Mouse (Mus musculus) left cerebral cortex, adult 2 months (tissue): ENCODE data around the gene C1qc. TPM values are rescaled to one million over a fixed set of nuclear protein-coding genes. Genes with fewer than 3 reads are reported as not detected.

Experiments used
- DNase-seq, 2 experiments: peaks; one replicate each; pipeline ENCODE4 v3.0.0; 2021 to 2022; ENCODE audit warnings: low spot score in 2 of 2, mixed read lengths in 1 of 2; ENCODE audit errors: extremely low spot score in 1 of 2
- H3K27ac ChIP-seq: fragments of 200-600 bp; 2 replicates; pipeline ENCODE4 v1.8.1; 2022
- H3K4me3 ChIP-seq: fragments of 200-600 bp; 2 replicates; pipeline ENCODE4 v1.8.1; 2022
- CTCF ChIP-seq: fragments of 200-600 bp; IDR thresholded peaks from 2 replicates; pipeline ENCODE4 v1.8.1; 2022; ENCODE audit warnings: antibody characterized with exemption, mild to moderate bottlenecking, moderate library complexity
- intact Hi-C: fragments of 180-260 bp; cut with DNase I; formaldehyde crosslinking; loops from one replicate; pipeline ENCODE4 v1.15.1; 2025
- long read RNA-seq, 2 experiments: library from polyadenylated mRNA; stranded (forward); transcript quantifications; one replicate each; pipeline ENCODE4 v2.0.0; 2021; ENCODE audit warnings: borderline mapping rate in 2 of 2
- total RNA-seq, 2 experiments: library from RNA; stranded (reverse); gene quantifications; 2 replicates each; pipeline ENCODE4 v1.2.3; 2021

C1qc gene
- total RNA-seq, result 10 to 100 TPM; 41.2 to 45.1 TPM
- long read RNA-seq, experiment 1, transcript C1qc-201 (3 exons, 1,203 nt), result major isoform, 31 of 34 reads
- long read RNA-seq, experiment 1, partial matches to known transcripts, result 2 of 34 reads
- long read RNA-seq, experiment 1, other reads (novel, unspliced or antisense), result 1 of 34 reads
- long read RNA-seq, experiment 2, transcript C1qc-201 (3 exons, 1,203 nt), result major isoform, 35 of 43 reads
- long read RNA-seq, experiment 2, partial matches to known transcripts, result 5 of 43 reads
- long read RNA-seq, experiment 2, other reads (novel, unspliced or antisense), result 2 of 43 reads

- TF ChIP-seq CTCF, result no peak
- no peak for DNase-seq
- Histone ChIP-seq H3K27ac (peak within 1 kb of the TSS; percentile 47; the same call in 1 of the 2 replicates), H3K4me3 (no peak within 1 kb of the TSS)
- intact Hi-C loops, result loop anchor here (10.0 kb wide), 1 partner anchor 512 kb away; the partner anchor contains the start of gene Cela3a
Measured at GRCm38 (mm10) chr4:136892811-136893210, at the start of gene C1qc. C1qc (minus strand) TSS chr4:136893065.

GRCm38 (mm10) chr4:136937935-136938334, 45.1 kb upstream of the C1qc start:
- no peak for TF ChIP-seq CTCF
- H3K4me3 ChIP-seq, result no peak overlapping the region
- no peak for DNase-seq
- H3K27ac ChIP-seq, result no peak overlapping the region
- intact Hi-C loops, result no loop called here

GRCm38 (mm10) chr4:136937344-136937743, 44.5 kb upstream of the C1qc start:
- no peak for DNase-seq
- no peak overlapping the region for H3K4me3 ChIP-seq
- no peak overlapping the region for H3K27ac ChIP-seq
- no peak for TF ChIP-seq CTCF
- intact Hi-C loops, result no loop called here

- intact Hi-C loops, result no loop called here
Measured at GRCm38 (mm10) chr4:136934746-136935613, 42.1 kb upstream of the C1qc start.

GRCm38 (mm10) chr4:136930474-136930873, 37.6 kb upstream of the C1qc start:
- no peak for TF ChIP-seq CTCF
- no peak for DNase-seq
- no peak overlapping the region for H3K4me3 ChIP-seq
- intact Hi-C loops, result no loop called here
- H3K27ac ChIP-seq, result no peak overlapping the region

More at GRCm38 (mm10) chr4:136934746-136935613, 42.1 kb upstream of the C1qc start:
- H3K4me3 ChIP-seq, result no peak overlapping the region
- DNase-seq, result no peak
- TF ChIP-seq CTCF, result no peak
- no peak overlapping the region for H3K27ac ChIP-seq

GRCm38 (mm10) chr4:136928928-136929327, 36.1 kb upstream of the C1qc start:
- H3K27ac ChIP-seq, result no peak overlapping the region
- peak; percentile 65 for TF ChIP-seq CTCF
- no peak for DNase-seq
- no peak overlapping the region for H3K4me3 ChIP-seq
- intact Hi-C loops, result loop anchor here (5.0 kb wide), 1 partner anchor 43 kb away; no protein-coding TSS in a partner anchor

GRCm38 (mm10) chr4:136925804-136926203, 32.9 kb upstream of the C1qc start:
- intact Hi-C loops, result loop anchor here (5.0 kb wide), 1 partner anchor 46 kb away; no protein-coding TSS in a partner anchor

GRCm38 (mm10) chr4:136924529-136924928, 31.7 kb upstream of the C1qc start:
- Histone ChIP-seq H3K27ac (no peak overlapping the region), H3K4me3 (no peak overlapping the region)
- intact Hi-C loops, result no loop called here
- DNase-seq, result no peak
- no peak for TF ChIP-seq CTCF

More at GRCm38 (mm10) chr4:136925804-136926203, 32.9 kb upstream of the C1qc start:
- Histone ChIP-seq H3K4me3 (no peak overlapping the region), H3K27ac (no peak overlapping the region)
- no peak for TF ChIP-seq CTCF
- no peak for DNase-seq

GRCm38 (mm10) chr4:136919526-136919925, 26.7 kb upstream of the C1qc start:
- no peak overlapping the region for H3K27ac ChIP-seq
- TF ChIP-seq CTCF, result no peak
- H3K4me3 ChIP-seq, result no peak overlapping the region
- no peak for DNase-seq
- intact Hi-C loops, result no loop called here

GRCm38 (mm10) chr4:136918834-136919233, 26.0 kb upstream of the C1qc start:
- Histone ChIP-seq H3K27ac (no peak overlapping the region), H3K4me3 (no peak overlapping the region)
- intact Hi-C loops, result no loop called here
- DNase-seq, result no peak
- TF ChIP-seq CTCF, result no peak

- H3K27ac ChIP-seq, result no peak overlapping the region
- TF ChIP-seq CTCF, result no peak
- no peak overlapping the region for H3K4me3 ChIP-seq
- intact Hi-C loops, result no loop called here
- DNase-seq, result no peak
Measured at GRCm38 (mm10) chr4:136917165-136917524, 24.3 kb upstream of the C1qc start.
